Mouse (Mus musculus) liver, adult 2 months (tissue): Measurements from ENCODE around the gene Nos1ap. TPM values are rescaled to one million over a fixed set of nuclear protein-coding genes. Genes with fewer than 3 reads are reported as not detected.

Experiments used
- DNase-seq: peaks from one replicate; pipeline ENCODE4 v3.0.0-alpha.2; 2011; ENCODE audit warnings: low read depth, low spot score; ENCODE audit errors: extremely low read depth
- H3K27ac ChIP-seq: fragments of 200-500 bp; replicated peaks from 2 replicates; pipeline ENCODE4 v1.5.1; 2012; ENCODE audit warnings: low read depth, mild to moderate bottlenecking, control low read depth, inconsistent platforms, low read length; ENCODE audit not compliant: insufficient read depth
- H3K27me3 ChIP-seq: fragments of 200-500 bp; 2 replicates; pipeline ENCODE4 v1.6.1; 2012; ENCODE audit warnings: mild to moderate bottlenecking, moderate library complexity, low read length, inconsistent platforms; ENCODE audit not compliant: control insufficient read depth, insufficient read depth
- H3K36me3 ChIP-seq: fragments of 200-500 bp; 2 replicates; pipeline ENCODE4 v1.6.1; 2012; ENCODE audit warnings: low read length, inconsistent platforms; ENCODE audit not compliant: control insufficient read depth, insufficient read depth
- H3K4me1 ChIP-seq: fragments of 200-500 bp; 2 replicates; pipeline ENCODE4 v1.6.1; 2011; ENCODE audit warnings: low read length; ENCODE audit not compliant: control insufficient read depth, insufficient read depth
- H3K4me3 ChIP-seq: fragments of 200-500 bp; 2 replicates; pipeline ENCODE4 v1.5.1; 2011; ENCODE audit warnings: low read depth, mild to moderate bottlenecking, control low read depth, low read length, moderate library complexity; ENCODE audit not compliant: insufficient read depth
- H3K79me2 ChIP-seq: fragments of 200-500 bp; 2 replicates; pipeline ENCODE4 v1.6.1; 2012; ENCODE audit warnings: inconsistent platforms, mild to moderate bottlenecking, low read length, moderate library complexity; ENCODE audit not compliant: control insufficient read depth, insufficient read depth
- H3K9ac ChIP-seq: fragments of 200-500 bp; 2 replicates; pipeline ENCODE4 v1.6.1; 2012; ENCODE audit warnings: low read depth, mild to moderate bottlenecking, control low read depth, inconsistent platforms, low read length
- CTCF ChIP-seq: fragments of 200-500 bp; IDR thresholded peaks from 2 replicates; pipeline ENCODE4 v1.5.1; 2011; ENCODE audit warnings: low read depth, low read length, control low read depth
- POLR2A ChIP-seq: fragments of 200-500 bp; IDR thresholded peaks from 2 replicates; pipeline ENCODE4 v1.6.1; 2011; ENCODE audit warnings: low read length, control low read depth; ENCODE audit not compliant: insufficient read depth; ENCODE audit errors: extremely low read depth
- WGBS: fragments of 180-500 bp; shearing (Covaris S2); methylation state at CpG from one replicate; pipeline ENCODE4 v1.1.7; 2018; 5-methylcytosine and 5-hydroxymethylcytosine counted together
- polyA plus RNA-seq: library from polyadenylated mRNA; depleted of rRNA; stranded (reverse); fragments of >200 nt; gene quantifications from 2 replicates; pipeline ENCODE4 v1.2.3, GENCODE M21; 2012
- total RNA-seq: library from RNA; depleted of rRNA; stranded (reverse); fragments of >200 nt; gene quantifications from 2 replicates; pipeline ENCODE4 v1.2.3, GENCODE M21; 2014

The Nos1ap gene
- total and polyA plus RNA-seq, 2 experiments = 1.8 to 3.1 TPM

GRCm38 (mm10) chr1:170594575-170594974 lies 4.9 kb upstream of the Nos1ap start:
- H3K79me2 ChIP-seq = no peaks in the 10 kb centered on the region
- 95% methylated on average over 7 of the region's 7 CpGs for WGBS
- H3K4me3 ChIP-seq = no peak overlapping the region
- H3K27me3 ChIP-seq = no peaks in the 10 kb centered on the region
- H3K9ac ChIP-seq = no peak overlapping the region
- TF ChIP-seq CTCF (no peak), POLR2A (no peak)
- no peaks in the 10 kb centered on the region for H3K36me3 ChIP-seq
- H3K4me1 ChIP-seq = peaks cover 3% of the 10 kb centered on the region
- no peak for DNase-seq
- H3K27ac ChIP-seq = no peak overlapping the region

- no peak for TF ChIP-seq CTCF
- TF ChIP-seq POLR2A = no peak
- Histone ChIP-seq H3K79me2 (peaks cover 6% of the 10 kb centered on the region), H3K4me3 (no peak overlapping the region), H3K4me1 (peaks cover 6% of the 10 kb centered on the region), H3K36me3 (no peaks in the 10 kb centered on the region), H3K27me3 (no peaks in the 10 kb centered on the region), H3K9ac (no peak overlapping the region), H3K27ac (peak overlapping the region; percentile 8)
- 36% methylated on average over 4 of the region's 4 CpGs for WGBS
- peak; percentile 71 for DNase-seq
Observed at GRCm38 (mm10) chr1:170590531-170590930, 870 bp upstream of the Nos1ap start.

- WGBS = 7% methylated on average over 11 of the region's 11 CpGs
- Histone ChIP-seq H3K4me3 (peak overlapping the region; percentile 54), H3K79me2 (peaks cover 9% of the 10 kb centered on the region), H3K27me3 (no peaks in the 10 kb centered on the region), H3K9ac (peak overlapping the region; percentile 72), H3K27ac (peak overlapping the region; percentile 90), H3K4me1 (peaks cover 6% of the 10 kb centered on the region), H3K36me3 (no peaks in the 10 kb centered on the region)
- TF ChIP-seq POLR2A (no peak), CTCF (no peak)
- no peak for DNase-seq
Observed at GRCm38 (mm10) chr1:170590041-170590360, 340 bp upstream of the Nos1ap start.

- no peaks in the 10 kb centered on the region for H3K36me3 ChIP-seq
- peaks cover 9% of the 10 kb centered on the region for H3K79me2 ChIP-seq
- no peaks in the 10 kb centered on the region for H3K27me3 ChIP-seq
- peak overlapping the region; percentile 95 for H3K9ac ChIP-seq
- 13% methylated on average over 8 of the region's 8 CpGs for WGBS
- DNase-seq = peak; percentile 34
- H3K27ac ChIP-seq = 0 out of 2 replicates have a peak overlapping the region, but pooled peaks have one; percentile 2
- TF ChIP-seq CTCF (no peak), POLR2A (no peak)
- peak overlapping the region; percentile 54 for H3K4me3 ChIP-seq
- peaks cover 6% of the 10 kb centered on the region for H3K4me1 ChIP-seq
Observed at GRCm38 (mm10) chr1:170588879-170589218, 812 bp downstream of the Nos1ap start.

- Histone ChIP-seq H3K27ac (peak overlapping the region; percentile 40), H3K27me3 (no peaks in the 10 kb centered on the region), H3K9ac (peak overlapping the region; percentile 34; the same call in 1 of the 2 replicates), H3K36me3 (no peaks in the 10 kb centered on the region), H3K79me2 (peaks cover 9% of the 10 kb centered on the region), H3K4me3 (peak overlapping the region; percentile 18; the same call in 1 of the 2 replicates), H3K4me1 (peaks cover 6% of the 10 kb centered on the region)
- WGBS = 22% methylated on average over 6 of the region's 6 CpGs
- TF ChIP-seq CTCF (no peak), POLR2A (no peak)
- peak; percentile 56 for DNase-seq
Observed at GRCm38 (mm10) chr1:170588353-170588752, 1.3 kb downstream of the Nos1ap start.

DNA sequence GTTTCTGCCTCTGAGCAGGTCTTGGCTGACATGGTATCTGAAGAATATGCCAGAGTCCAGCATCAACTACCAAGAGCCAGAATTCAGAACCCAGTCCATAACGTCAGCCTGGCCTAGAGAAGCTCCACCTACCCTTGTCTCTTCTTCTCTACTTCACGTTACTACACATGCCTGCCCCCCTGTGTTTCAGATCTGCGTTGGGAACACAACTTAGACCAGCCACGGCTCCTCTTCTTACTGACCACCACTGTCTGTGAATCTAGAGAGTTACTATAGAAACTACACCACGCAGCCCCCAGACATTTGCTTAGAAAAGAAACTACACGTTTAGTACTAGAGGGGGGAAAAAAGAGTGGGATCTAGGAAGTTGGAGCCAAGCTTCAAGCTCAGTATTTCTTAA lies 2.9 kb downstream of the Nos1ap start:
- TF ChIP-seq CTCF (no peak), POLR2A (no peak)

More for the DNA sequence above, 2.9 kb downstream of the Nos1ap start:
- DNase-seq = no peak
- WGBS = 93% methylated on average over 6 of the region's 6 CpGs
- peaks cover 6% of the 10 kb centered on the region for H3K4me1 ChIP-seq
- no peak overlapping the region for H3K4me3 ChIP-seq
- H3K9ac ChIP-seq = no peak overlapping the region
- no peaks in the 10 kb centered on the region for H3K36me3 ChIP-seq
- H3K27me3 ChIP-seq = no peaks in the 10 kb centered on the region
- peaks cover 12% of the 10 kb centered on the region for H3K79me2 ChIP-seq
- no peak overlapping the region for H3K27ac ChIP-seq
